Mouse (Mus musculus) G1E (cell line): ENCODE results near the gene Kif11. TPM values are rescaled to one million over a fixed set of nuclear protein-coding genes. Genes with fewer than 3 reads are reported as not detected.

Source experiments
- ATAC-seq: 2 replicates; pipeline ENCODE4 v1.8.0; 2016; ENCODE audit warnings: mild to moderate bottlenecking; ENCODE audit not compliant: insufficient number of reproducible peaks, poor library complexity, low FRiP score, severe bottlenecking; ENCODE audit errors: extremely low read depth
- DNase-seq: peaks from one replicate; pipeline ENCODE4 v3.0.0; 2012; ENCODE audit warnings: low spot score
- H3K27me3 ChIP-seq: 2 replicates; pipeline ENCODE4 v1.6.1; 2012; ENCODE audit warnings: mild to moderate bottlenecking, low read length, inconsistent platforms; ENCODE audit not compliant: insufficient read depth
- H3K36me3 ChIP-seq: replicated peaks from 2 replicates; pipeline ENCODE3; 2012; ENCODE audit warnings: mild to moderate bottlenecking, inconsistent platforms
- H3K4me1 ChIP-seq: 2 replicates; pipeline ENCODE4 v1.6.1; 2012; ENCODE audit warnings: low read depth, low read length, inconsistent platforms, mixed read lengths; ENCODE audit not compliant: insufficient read depth
- H3K4me3 ChIP-seq: 2 replicates; pipeline ENCODE4 v1.5.1; 2012; ENCODE audit warnings: low read depth, mild to moderate bottlenecking, inconsistent platforms, low read length, moderate library complexity, mixed read lengths
- H3K9me3 ChIP-seq: replicated peaks from 2 replicates; pipeline ENCODE4 v1.6.1; 2012; ENCODE audit warnings: inconsistent platforms
- CTCF ChIP-seq: IDR thresholded peaks from 2 replicates; pipeline ENCODE4 v1.5.1; 2012; ENCODE audit warnings: low read depth, low read length, inconsistent platforms, mixed read lengths
- GATA1 ChIP-seq: IDR thresholded peaks from 2 replicates; pipeline ENCODE4 v1.6.1; 2012; ENCODE audit warnings: borderline replicate concordance, low read length, inconsistent platforms, mixed read lengths
- GATA2 ChIP-seq: IDR thresholded peaks from 2 replicates; pipeline ENCODE4 v1.6.1; 2012; ENCODE audit warnings: low read depth, low read length, inconsistent platforms, borderline replicate concordance
- POLR2AphosphoS5 ChIP-seq: IDR thresholded peaks from 2 replicates; pipeline ENCODE4 v1.6.1; 2012; ENCODE audit warnings: low read depth, low read length, inconsistent platforms; ENCODE audit not compliant: insufficient replicate concordance
- TAL1 ChIP-seq: conservative IDR thresholded peaks from 2 replicates; pipeline ENCODE4 v1.6.1; 2012; ENCODE audit warnings: low read depth, low read length, inconsistent platforms, mixed read lengths
- polyA plus RNA-seq: library from polyadenylated mRNA; stranded (reverse); fragments of >175 nt; gene quantifications from 2 replicates; pipeline ENCODE4 v1.2.3, GENCODE M21; 2012
- total RNA-seq, 2 experiments: library from RNA; stranded (forward) in 1 of 2; stranded (reverse) in 1 of 2; fragments of 200-1000 nt in 1 of 2; fragments of >200 nt in 1 of 2; fragmentation: Nextera tagmentation in 1 of 2; gene quantifications; 2 replicates each; pipeline ENCODE4 v1.2.3; 2014 to 2017

Kif11 gene
- total and polyA plus RNA-seq, 3 experiments: 6.6 to 200 (median 177) TPM

- peaks cover 59% of the 10 kb centered on the region for H3K36me3 ChIP-seq
- no peak for DNase-seq
- peaks cover 5% of the 10 kb centered on the region; the same call in 1 of the 2 replicates for H3K27me3 ChIP-seq
- H3K4me1 ChIP-seq: peaks cover 6% of the 10 kb centered on the region; the same call in 1 of the 2 replicates
- ATAC-seq: no peak
- no peak overlapping the region; the same call in 1 of the 2 replicates for H3K4me3 ChIP-seq
- no peak for TF ChIP-seq GATA2
- TF ChIP-seq TAL1: no peak
- no peak for TF ChIP-seq GATA1
- no peak for TF ChIP-seq POLR2AphosphoS5
- H3K9me3 ChIP-seq: peaks cover 20% of the 10 kb centered on the region
These were observed 22.9 kb upstream of the Kif11 start for GRCm38 (mm10) chr19:37353331-37353730.

DNA sequence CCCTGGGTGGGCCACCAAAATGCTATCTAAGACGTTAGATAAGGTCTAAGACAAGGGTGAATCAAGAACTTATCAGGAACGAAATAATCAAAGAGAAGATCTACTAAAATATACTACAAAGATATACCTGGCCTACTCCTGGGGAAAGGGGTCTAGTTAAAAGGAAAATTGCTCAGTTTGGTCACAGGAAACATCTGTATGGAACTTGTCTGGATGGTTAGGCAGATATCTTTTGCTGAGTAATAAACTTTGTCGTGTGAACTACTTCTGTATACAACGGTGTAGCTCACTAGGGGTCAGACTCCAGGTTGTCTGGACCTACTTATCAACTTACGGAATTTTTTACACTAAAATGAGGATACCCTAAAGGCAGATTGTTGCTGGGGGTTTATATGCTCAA, 16.2 kb upstream of the Kif11 start:
- Histone ChIP-seq H3K4me1 (peaks cover 23% of the 10 kb centered on the region), H3K36me3 (peaks cover 11% of the 10 kb centered on the region), H3K9me3 (no peaks in the 10 kb centered on the region), H3K27me3 (peaks cover 21% of the 10 kb centered on the region), H3K4me3 (no peak overlapping the region)
- ATAC-seq (0 out of 2 replicates have a peak, but pooled peaks have one; percentile 4), DNase-seq (no peak)
- TF ChIP-seq GATA1: no peak
- TF ChIP-seq GATA2: no peak

- Histone ChIP-seq H3K4me3 (no peak overlapping the region), H3K9me3 (no peaks in the 10 kb centered on the region), H3K36me3 (no peaks in the 10 kb centered on the region), H3K27me3 (peaks cover 24% of the 10 kb centered on the region), H3K4me1 (peaks cover 21% of the 10 kb centered on the region)
- DNase-seq (no peak), ATAC-seq (no peak)
- no peak for TF ChIP-seq GATA2
- TF ChIP-seq POLR2AphosphoS5: no peak
- TF ChIP-seq TAL1: no peak
- TF ChIP-seq CTCF: no peak
- no peak for TF ChIP-seq GATA1
These were observed 13.7 kb upstream of the Kif11 start for GRCm38 (mm10) chr19:37362545-37362944.

DNA sequence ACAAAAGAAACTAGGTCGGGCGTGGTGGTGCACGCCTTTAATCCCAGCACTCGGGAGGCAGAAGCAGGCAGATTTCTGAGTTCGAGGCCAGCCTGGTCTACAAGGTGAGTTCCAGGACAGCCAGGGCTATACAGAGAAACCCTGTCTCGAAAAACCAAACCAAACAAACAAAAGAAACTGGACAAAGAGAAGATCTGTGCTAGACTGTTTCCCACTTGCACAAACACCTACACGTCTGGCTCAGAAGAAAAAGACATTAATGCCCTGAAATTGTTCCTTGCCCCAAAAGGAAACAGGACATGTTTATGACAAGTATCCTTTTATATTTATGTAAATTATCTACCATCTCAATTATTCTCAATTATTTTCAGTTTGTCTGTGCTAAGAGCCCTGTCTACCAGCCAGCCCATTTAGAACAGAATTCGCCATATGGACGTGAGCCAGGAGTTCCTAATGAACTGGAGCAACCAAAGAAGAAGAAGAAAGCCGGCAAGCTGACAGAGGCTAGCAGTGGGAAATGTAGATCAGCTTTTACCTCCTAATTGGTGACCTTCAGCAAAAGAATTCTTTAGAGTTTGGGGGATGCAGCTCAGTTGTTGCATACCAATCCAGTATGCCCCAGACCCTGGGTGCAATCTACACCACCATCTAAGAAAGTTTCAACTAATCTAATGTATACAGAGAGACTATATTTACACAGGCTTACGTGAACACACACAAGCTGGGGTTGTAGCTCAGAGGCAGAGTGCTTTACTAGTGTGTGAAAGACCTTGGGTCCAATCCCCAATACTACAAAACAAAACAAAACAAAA, 12.9 kb upstream of the Kif11 start:
- no peak overlapping the region for H3K4me3 ChIP-seq
- DNase-seq: no peak
- no peaks in the 10 kb centered on the region for H3K9me3 ChIP-seq
- H3K4me1 ChIP-seq: peaks cover 17% of the 10 kb centered on the region
- TF ChIP-seq CTCF (no peak), GATA1 (no peak), TAL1 (no peak), POLR2AphosphoS5 (no peak), GATA2 (no peak)
- no peak for ATAC-seq
- no peaks in the 10 kb centered on the region for H3K36me3 ChIP-seq
- peaks cover 20% of the 10 kb centered on the region; the same call in 1 of the 2 replicates for H3K27me3 ChIP-seq

DNA sequence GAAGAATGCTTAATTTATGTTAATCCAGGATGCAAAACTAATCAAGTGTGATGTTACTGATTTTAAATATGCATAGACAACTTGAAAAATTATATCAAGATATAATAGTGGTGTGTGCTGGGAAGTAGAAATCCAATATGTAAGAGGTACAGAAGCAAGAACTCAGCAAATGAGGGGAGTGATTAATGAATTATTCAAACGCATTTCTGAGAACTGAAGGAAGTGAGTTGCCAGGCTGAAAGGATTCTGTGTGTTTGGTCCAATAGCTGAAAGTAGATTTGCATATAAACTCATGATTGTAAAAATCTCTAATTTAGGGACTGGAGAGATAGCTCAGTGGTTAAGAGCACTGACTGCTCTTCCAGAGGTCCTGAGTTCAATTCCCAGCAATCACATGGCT, 7.2 kb upstream of the Kif11 start:
- DNase-seq: no peak
- Histone ChIP-seq H3K4me3 (no peak overlapping the region), H3K36me3 (no peaks in the 10 kb centered on the region), H3K9me3 (no peaks in the 10 kb centered on the region), H3K4me1 (peaks cover 2% of the 10 kb centered on the region; the same call in 1 of the 2 replicates), H3K27me3 (peaks cover 9% of the 10 kb centered on the region; the same call in 1 of the 2 replicates)
- no peak for ATAC-seq
- no peak for TF ChIP-seq POLR2AphosphoS5
- no peak for TF ChIP-seq GATA1
- no peak for TF ChIP-seq TAL1
- no peak for TF ChIP-seq CTCF
- TF ChIP-seq GATA2: no peak

DNA sequence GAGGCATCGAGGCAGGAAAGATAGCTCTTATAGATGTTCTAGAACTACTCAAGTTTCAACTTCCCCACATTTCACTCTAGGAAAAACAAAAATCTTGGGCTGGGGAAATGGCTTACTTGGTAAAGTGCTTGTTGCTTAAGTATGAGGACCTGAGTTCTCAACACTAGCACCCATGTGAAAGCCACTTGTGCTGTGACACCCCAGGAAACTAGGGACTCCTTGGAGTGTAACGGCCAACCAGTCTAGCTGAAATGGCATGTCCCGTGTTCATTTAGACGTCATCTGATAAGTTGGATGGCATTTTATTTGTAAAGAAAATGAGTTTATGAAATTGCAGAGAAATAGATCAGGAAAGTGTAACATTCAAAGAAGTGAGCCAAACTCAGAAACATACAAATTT, 6.3 kb upstream of the Kif11 start:
- ATAC-seq: no peak
- no peak for DNase-seq
- 0 out of 2 replicates have a peak, but pooled peaks cover 3% of the 10 kb centered on the region for H3K27me3 ChIP-seq
- H3K4me1 ChIP-seq: peaks cover 5% of the 10 kb centered on the region; the same call in 1 of the 2 replicates
- TF ChIP-seq GATA1 (no peak), GATA2 (no peak), CTCF (no peak), TAL1 (no peak), POLR2AphosphoS5 (no peak)
- H3K36me3 ChIP-seq: no peaks in the 10 kb centered on the region
- H3K4me3 ChIP-seq: no peak overlapping the region
- H3K9me3 ChIP-seq: no peaks in the 10 kb centered on the region
